Mouse (Mus musculus) ES-E14 (cell line): ENCODE results near the gene Eif2b2.

ENCODE experiments used
- HCFC1 ChIP-seq: IDR thresholded peaks from 2 replicates; pipeline ENCODE4 v1.6.1; 2012; ENCODE audit warnings: low read length, inconsistent platforms, borderline replicate concordance; ENCODE audit not compliant: insufficient read depth
- MAFK ChIP-seq: IDR thresholded peaks from 2 replicates; pipeline ENCODE4 v1.6.1; 2014; ENCODE audit warnings: mild to moderate bottlenecking, low read depth, low read length, inconsistent platforms; ENCODE audit not compliant: insufficient read depth
- ZC3H11A ChIP-seq: IDR thresholded peaks from 2 replicates; pipeline ENCODE4 v1.6.1; 2012; ENCODE audit warnings: low read depth, mild to moderate bottlenecking, inconsistent platforms, low read length, borderline replicate concordance

DNA sequence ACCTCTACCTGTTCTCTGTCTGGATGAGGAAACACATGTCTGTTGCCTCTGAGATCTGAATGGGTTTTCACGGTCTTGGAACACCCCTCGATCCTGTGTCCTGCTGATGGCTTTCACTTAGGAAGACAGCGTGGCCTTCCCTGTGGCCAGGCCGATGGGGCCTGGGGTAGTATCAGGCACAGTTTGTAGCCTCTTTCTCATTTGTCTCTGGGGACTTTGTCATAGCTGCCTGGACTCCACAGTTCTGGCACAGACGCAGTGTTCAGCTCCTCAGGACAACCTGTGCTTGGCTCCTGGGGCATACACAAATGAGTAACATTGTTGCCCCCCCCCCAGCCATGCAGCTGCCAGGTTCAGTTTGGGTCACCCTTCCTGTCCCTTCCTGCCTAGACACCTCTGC, 24.2 kb upstream of the Eif2b2 start:
- no peak for TF ChIP-seq HCFC1
- no peak for TF ChIP-seq MAFK
- no peak for TF ChIP-seq ZC3H11A
